Mouse (Mus musculus): Measurements from ENCODE around the gene Fhad1. TPM values are rescaled to one million over a fixed set of nuclear protein-coding genes. Genes with fewer than 3 reads are reported as not detected.
A peak's percentile ranks its signal among the peaks of the same experiment; 100 is the strongest.

The Fhad1 gene
- polyA plus RNA-seq, 1 experiment from 2014 or later = 6.5 TPM

GRCm38 (mm10) chr4:141881289-141881914 is 133.5 kb downstream of the Fhad1 start:
- Histone ChIP-seq H3K9me3 (ENCODE audit: control insufficient read depth, low read length) (no peaks in the 10 kb centered on the region), H3K4me2 (ENCODE audit: low read length) (no peak overlapping the region), H3K36me3 (ENCODE audit: control insufficient read depth, insufficient read depth, low read length) (no peaks in the 10 kb centered on the region), H3K4me1 (ENCODE audit: control insufficient read depth, insufficient read depth, low read depth, low read length) (no peaks in the 10 kb centered on the region), H3K9ac (ENCODE audit: low read depth, low read length) (no peak overlapping the region), H3K4me3 (ENCODE audit: low read length) (no peak overlapping the region), H3K27ac (ENCODE audit: low read depth, low read length) (no peak overlapping the region), H3K27me3 (replicated peaks; ENCODE audit: control insufficient read depth, insufficient read depth, low read length) (no peaks in the 10 kb centered on the region)
- WGBS = 69% methylated on average over 10 of the region's 10 CpGs
- no peak for ATAC-seq

- H3K4me1 ChIP-seq (ENCODE audit: control insufficient read depth, insufficient read depth, low read depth, low read length) = peaks cover 9% of the 10 kb centered on the region
- no peaks in the 10 kb centered on the region for H3K36me3 ChIP-seq (ENCODE audit: control insufficient read depth, insufficient read depth, low read length)
- ATAC-seq = no peak
- H3K27me3 ChIP-seq (replicated peaks; ENCODE audit: control insufficient read depth, insufficient read depth, low read length) = no peaks in the 10 kb centered on the region
- H3K4me3 ChIP-seq (ENCODE audit: low read length) = no peak overlapping the region
- H3K9me3 ChIP-seq (ENCODE audit: control insufficient read depth, low read length) = no peaks in the 10 kb centered on the region
- no peak overlapping the region for H3K27ac ChIP-seq (ENCODE audit: low read depth, low read length)
- 73% methylated on average over 9 of the region's 9 CpGs for WGBS
- no peak overlapping the region for H3K4me2 ChIP-seq (ENCODE audit: low read length)
- no peak overlapping the region for H3K9ac ChIP-seq (ENCODE audit: low read depth, low read length)
Observed at GRCm38 (mm10) chr4:141879875-141880274, 135.0 kb downstream of the Fhad1 start.

GRCm38 (mm10) chr4:141879074-141879473 is 135.8 kb downstream of the Fhad1 start:
- Histone ChIP-seq H3K9me3 (ENCODE audit: control insufficient read depth, low read length) (no peaks in the 10 kb centered on the region), H3K4me2 (ENCODE audit: low read length) (no peak overlapping the region), H3K9ac (ENCODE audit: low read depth, low read length) (no peak overlapping the region), H3K4me1 (ENCODE audit: control insufficient read depth, insufficient read depth, low read depth, low read length) (peaks cover 11% of the 10 kb centered on the region), H3K27ac (ENCODE audit: low read depth, low read length) (no peak overlapping the region), H3K4me3 (ENCODE audit: low read length) (no peak overlapping the region), H3K36me3 (ENCODE audit: control insufficient read depth, insufficient read depth, low read length) (no peaks in the 10 kb centered on the region), H3K27me3 (replicated peaks; ENCODE audit: control insufficient read depth, insufficient read depth, low read length) (no peaks in the 10 kb centered on the region)
- ATAC-seq = no peak
- WGBS = 75% methylated on average over 4 of the region's 4 CpGs

GRCm38 (mm10) chr4:141878621-141879020 is 136.3 kb downstream of the Fhad1 start:
- H3K36me3 ChIP-seq (ENCODE audit: control insufficient read depth, insufficient read depth, low read length) = no peaks in the 10 kb centered on the region
- peaks cover 13% of the 10 kb centered on the region for H3K4me1 ChIP-seq (ENCODE audit: control insufficient read depth, insufficient read depth, low read depth, low read length)
- no peak for ATAC-seq
- H3K27me3 ChIP-seq (replicated peaks; ENCODE audit: control insufficient read depth, insufficient read depth, low read length) = no peaks in the 10 kb centered on the region
- no peak overlapping the region for H3K9ac ChIP-seq (ENCODE audit: low read depth, low read length)
- no peaks in the 10 kb centered on the region for H3K9me3 ChIP-seq (ENCODE audit: control insufficient read depth, low read length)
- no peak overlapping the region for H3K4me2 ChIP-seq (ENCODE audit: low read length)
- H3K4me3 ChIP-seq (ENCODE audit: low read length) = no peak overlapping the region
- 72% methylated on average over 7 of the region's 7 CpGs for WGBS
- H3K27ac ChIP-seq (ENCODE audit: low read depth, low read length) = no peak overlapping the region

GRCm38 (mm10) chr4:141875481-141876108 is 139.3 kb downstream of the Fhad1 start:
- H3K4me3 ChIP-seq (ENCODE audit: low read length) = peak overlapping the region; percentile 85
- peak overlapping the region; percentile 77 for H3K27ac ChIP-seq (ENCODE audit: low read depth, low read length)
- H3K36me3 ChIP-seq (ENCODE audit: control insufficient read depth, insufficient read depth, low read length) = no peaks in the 10 kb centered on the region
- peaks cover 43% of the 10 kb centered on the region for H3K4me1 ChIP-seq (ENCODE audit: control insufficient read depth, insufficient read depth, low read depth, low read length)
- peak overlapping the region; percentile 93 for H3K9ac ChIP-seq (ENCODE audit: low read depth, low read length)
- ATAC-seq = peak; percentile 5
- no peaks in the 10 kb centered on the region for H3K27me3 ChIP-seq (replicated peaks; ENCODE audit: control insufficient read depth, insufficient read depth, low read length)
- peak overlapping the region; percentile 97 for H3K4me2 ChIP-seq (ENCODE audit: low read length)
- 7% methylated on average over 8 of the region's 8 CpGs for WGBS
- H3K9me3 ChIP-seq (ENCODE audit: control insufficient read depth, low read length) = no peaks in the 10 kb centered on the region

GRCm38 (mm10) chr4:141874601-141875460 is 140.1 kb downstream of the Fhad1 start, which contains the start of gene Efhd2:
Efhd2 (minus strand) TSS chr4:141874920.
- Histone ChIP-seq H3K4me2 (ENCODE audit: low read length) (peak within 1 kb of the TSS; percentile 97), H3K9ac (ENCODE audit: low read depth, low read length) (peak within 1 kb of the TSS; percentile 93), H3K4me1 (ENCODE audit: control insufficient read depth, insufficient read depth, low read depth, low read length) (peaks cover 49% of the 10 kb centered on the region), H3K27ac (ENCODE audit: low read depth, low read length) (peak within 1 kb of the TSS; percentile 77), H3K9me3 (ENCODE audit: control insufficient read depth, low read length) (no peaks in the 10 kb centered on the region), H3K27me3 (replicated peaks; ENCODE audit: control insufficient read depth, insufficient read depth, low read length) (no peaks in the 10 kb centered on the region), H3K4me3 (ENCODE audit: low read length) (peak within 1 kb of the TSS; percentile 85), H3K36me3 (ENCODE audit: control insufficient read depth, insufficient read depth, low read length) (no peaks in the 10 kb centered on the region)
- peak; percentile 90 for ATAC-seq
- under 1% methylated on average over 62 of the region's 73 CpGs for WGBS

- Histone ChIP-seq H3K36me3 (ENCODE audit: control insufficient read depth, insufficient read depth, low read length) (no peaks in the 10 kb centered on the region), H3K4me1 (ENCODE audit: control insufficient read depth, insufficient read depth, low read depth, low read length) (peaks cover 52% of the 10 kb centered on the region), H3K9ac (ENCODE audit: low read depth, low read length) (peak overlapping the region; percentile 93), H3K27ac (ENCODE audit: low read depth, low read length) (peak overlapping the region; percentile 77; the same call in 1 of the 2 replicates), H3K4me3 (ENCODE audit: low read length) (peak overlapping the region; percentile 85), H3K4me2 (ENCODE audit: low read length) (peak overlapping the region; percentile 97), H3K27me3 (replicated peaks; ENCODE audit: control insufficient read depth, insufficient read depth, low read length) (no peaks in the 10 kb centered on the region), H3K9me3 (ENCODE audit: control insufficient read depth, low read length) (no peaks in the 10 kb centered on the region)
- WGBS = 1% methylated on average over 18 of the region's 19 CpGs
- peak; percentile 12 for ATAC-seq
Observed at GRCm38 (mm10) chr4:141874111-141874600, 140.7 kb downstream of the Fhad1 start.

- Histone ChIP-seq H3K4me2 (ENCODE audit: low read length) (peak overlapping the region; percentile 97), H3K27me3 (replicated peaks; ENCODE audit: control insufficient read depth, insufficient read depth, low read length) (no peaks in the 10 kb centered on the region), H3K4me1 (ENCODE audit: control insufficient read depth, insufficient read depth, low read depth, low read length) (peaks cover 52% of the 10 kb centered on the region), H3K36me3 (ENCODE audit: control insufficient read depth, insufficient read depth, low read length) (no peaks in the 10 kb centered on the region), H3K4me3 (ENCODE audit: low read length) (peak overlapping the region; percentile 85), H3K27ac (ENCODE audit: low read depth, low read length) (no peak overlapping the region), H3K9me3 (ENCODE audit: control insufficient read depth, low read length) (no peaks in the 10 kb centered on the region), H3K9ac (ENCODE audit: low read depth, low read length) (peak overlapping the region; percentile 93; the same call in 1 of the 2 replicates)
- WGBS = 66% methylated on average over 8 of the region's 9 CpGs
- ATAC-seq = no peak
Observed at GRCm38 (mm10) chr4:141872977-141873376, 141.9 kb downstream of the Fhad1 start.

GRCm38 (mm10) chr4:141871909-141872308 is 143.0 kb downstream of the Fhad1 start:
- Histone ChIP-seq H3K27me3 (replicated peaks; ENCODE audit: control insufficient read depth, insufficient read depth, low read length) (no peaks in the 10 kb centered on the region), H3K9me3 (ENCODE audit: control insufficient read depth, low read length) (no peaks in the 10 kb centered on the region), H3K4me1 (ENCODE audit: control insufficient read depth, insufficient read depth, low read depth, low read length) (peaks cover 61% of the 10 kb centered on the region), H3K4me3 (ENCODE audit: low read length) (peak overlapping the region; percentile 1; the same call in 1 of the 2 replicates), H3K36me3 (ENCODE audit: control insufficient read depth, insufficient read depth, low read length) (no peaks in the 10 kb centered on the region), H3K9ac (ENCODE audit: low read depth, low read length) (peak overlapping the region; percentile 49), H3K27ac (ENCODE audit: low read depth, low read length) (peak overlapping the region; percentile 9), H3K4me2 (ENCODE audit: low read length) (peak overlapping the region; percentile 97)
- 43% methylated on average over 7 of the region's 9 CpGs for WGBS
- peak; percentile 53 for ATAC-seq

All from hindbrain, embryonic 16.5 days (tissue).